Mouse (Mus musculus) testis, adult 2 months (tissue): ENCODE results near the gene Cpped1.

ENCODE experiments used
- CTCF ChIP-seq: fragments of 200-500 bp; IDR thresholded peaks from 2 replicates; pipeline ENCODE4 v1.5.1; 2012; ENCODE audit warnings: low read depth, mild to moderate bottlenecking, inconsistent platforms, low read length, moderate library complexity; ENCODE audit not compliant: control insufficient read depth, insufficient read depth, insufficient replicate concordance
- POLR2A ChIP-seq: fragments of 200-500 bp; IDR thresholded peaks from 2 replicates; pipeline ENCODE4 v1.6.1; 2012; ENCODE audit warnings: low read depth, mild to moderate bottlenecking, inconsistent platforms, low read length, moderate library complexity; ENCODE audit not compliant: control insufficient read depth

- TF ChIP-seq POLR2A (no peak), CTCF (no peak)
Observed at GRCm38 (mm10) chr16:11905216-11905615, 4.0 kb downstream of the Cpped1 start.
